Mouse (Mus musculus) liver, adult 2 months (tissue): ENCODE measurements around the gene Rnd2. TPM values are rescaled to one million over a fixed set of nuclear protein-coding genes. Genes with fewer than 3 reads are reported as not detected.
"Not testable (repeated sequence)": the region's sequence is repeated elsewhere in the genome, so short reads cannot be mapped to it uniquely, and the experiment has no call there.

Experiments
- DNase-seq: peaks from one replicate; pipeline ENCODE4 v3.0.0-alpha.2; 2011; ENCODE audit warnings: low read depth, low spot score; ENCODE audit errors: extremely low read depth
- H3K27ac ChIP-seq: fragments of 200-500 bp; replicated peaks from 2 replicates; pipeline ENCODE4 v1.5.1; 2012; ENCODE audit warnings: low read depth, mild to moderate bottlenecking, control low read depth, inconsistent platforms, low read length; ENCODE audit not compliant: insufficient read depth
- H3K27me3 ChIP-seq: fragments of 200-500 bp; 2 replicates; pipeline ENCODE4 v1.6.1; 2012; ENCODE audit warnings: mild to moderate bottlenecking, moderate library complexity, low read length, inconsistent platforms; ENCODE audit not compliant: control insufficient read depth, insufficient read depth
- H3K36me3 ChIP-seq: fragments of 200-500 bp; 2 replicates; pipeline ENCODE4 v1.6.1; 2012; ENCODE audit warnings: low read length, inconsistent platforms; ENCODE audit not compliant: control insufficient read depth, insufficient read depth
- H3K4me1 ChIP-seq: fragments of 200-500 bp; 2 replicates; pipeline ENCODE4 v1.6.1; 2011; ENCODE audit warnings: low read length; ENCODE audit not compliant: control insufficient read depth, insufficient read depth
- H3K4me3 ChIP-seq: fragments of 200-500 bp; 2 replicates; pipeline ENCODE4 v1.5.1; 2011; ENCODE audit warnings: low read depth, mild to moderate bottlenecking, control low read depth, low read length, moderate library complexity; ENCODE audit not compliant: insufficient read depth
- H3K79me2 ChIP-seq: fragments of 200-500 bp; 2 replicates; pipeline ENCODE4 v1.6.1; 2012; ENCODE audit warnings: inconsistent platforms, mild to moderate bottlenecking, low read length, moderate library complexity; ENCODE audit not compliant: control insufficient read depth, insufficient read depth
- H3K9ac ChIP-seq: fragments of 200-500 bp; 2 replicates; pipeline ENCODE4 v1.6.1; 2012; ENCODE audit warnings: low read depth, mild to moderate bottlenecking, control low read depth, inconsistent platforms, low read length
- CTCF ChIP-seq: fragments of 200-500 bp; IDR thresholded peaks from 2 replicates; pipeline ENCODE4 v1.5.1; 2011; ENCODE audit warnings: low read depth, low read length, control low read depth
- POLR2A ChIP-seq: fragments of 200-500 bp; IDR thresholded peaks from 2 replicates; pipeline ENCODE4 v1.6.1; 2011; ENCODE audit warnings: low read length, control low read depth; ENCODE audit not compliant: insufficient read depth; ENCODE audit errors: extremely low read depth
- WGBS: fragments of 180-500 bp; shearing (Covaris S2); methylation state at CpG from one replicate; pipeline ENCODE4 v1.1.7; 2018; 5-methylcytosine and 5-hydroxymethylcytosine counted together
- polyA plus RNA-seq: library from polyadenylated mRNA; depleted of rRNA; stranded (reverse); fragments of >200 nt; gene quantifications from 2 replicates; pipeline ENCODE4 v1.2.3, GENCODE M21; 2012
- total RNA-seq: library from RNA; depleted of rRNA; stranded (reverse); fragments of >200 nt; gene quantifications from 2 replicates; pipeline ENCODE4 v1.2.3, GENCODE M21; 2014

The Rnd2 gene
- total and polyA plus RNA-seq, 2 experiments = 8.0 to 18.9 TPM

GRCm38 (mm10) chr11:101448899-101449298 lies 15.9 kb upstream of the Rnd2 start:
- Histone ChIP-seq H3K4me3 (peak overlapping the region; percentile 61), H3K79me2 (peaks cover 13% of the 10 kb centered on the region; the same call in 1 of the 2 replicates), H3K4me1 (peaks cover 26% of the 10 kb centered on the region), H3K36me3 (peaks cover 13% of the 10 kb centered on the region), H3K9ac (peak overlapping the region; percentile 76), H3K27ac (peak overlapping the region; percentile 77), H3K27me3 (no peaks in the 10 kb centered on the region)
- WGBS = 34% methylated on average over 4 of the region's 4 CpGs
- TF ChIP-seq POLR2A (no peak), CTCF (no peak)
- no peak for DNase-seq

DNA sequence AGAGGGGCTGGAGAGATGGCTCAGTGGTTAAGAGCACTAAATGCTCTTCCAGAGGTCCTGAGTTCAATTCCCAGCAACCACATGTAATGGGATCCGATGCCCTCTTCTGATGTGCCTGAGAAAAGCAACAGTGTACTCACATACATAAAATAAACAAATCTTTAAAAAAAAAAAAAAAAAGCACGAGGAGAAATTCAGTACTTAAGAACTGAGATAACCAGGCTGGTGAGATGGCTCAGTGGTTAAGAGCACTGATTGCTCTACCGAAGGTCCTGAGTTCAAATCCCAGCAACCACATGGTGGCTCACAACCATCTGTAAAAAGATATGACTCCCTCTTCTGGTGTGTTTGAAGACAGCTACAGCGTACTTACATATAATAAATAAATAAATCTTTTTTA lies 15.2 kb upstream of the Rnd2 start:
- H3K9ac ChIP-seq = not testable (repeated sequence)

DNA sequence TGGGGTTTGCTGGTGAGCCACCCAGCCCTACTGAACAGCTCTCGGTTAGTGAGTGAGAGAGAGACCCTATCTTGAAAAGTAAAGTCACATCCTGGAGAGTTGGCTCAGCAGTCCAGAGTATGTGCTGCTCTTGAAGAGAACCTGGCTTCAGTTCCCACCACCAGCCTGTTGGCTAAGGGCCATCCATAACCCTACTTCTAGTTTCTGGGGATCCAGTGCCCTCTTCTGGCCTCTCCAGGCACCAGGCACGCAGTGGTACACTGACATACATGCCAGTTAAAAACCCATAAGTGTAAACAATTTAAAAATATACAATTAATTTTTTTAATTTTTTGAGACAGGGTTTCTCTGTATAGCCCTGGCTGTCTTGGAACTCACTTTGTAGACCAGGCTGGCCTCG lies 14.4 kb upstream of the Rnd2 start:
- Histone ChIP-seq H3K27ac (no peak overlapping the region), H3K4me1 (peaks cover 29% of the 10 kb centered on the region), H3K27me3 (no peaks in the 10 kb centered on the region), H3K79me2 (peaks cover 14% of the 10 kb centered on the region; the same call in 1 of the 2 replicates), H3K9ac (no peak overlapping the region), H3K4me3 (no peak overlapping the region), H3K36me3 (peaks cover 1% of the 10 kb centered on the region)
- TF ChIP-seq POLR2A = no peak
- TF ChIP-seq CTCF = peak; percentile 48
- DNase-seq = peak; percentile 32
- WGBS = 79% methylated on average over 3 of the region's 3 CpGs

More for the DNA sequence above, 15.2 kb upstream of the Rnd2 start:
- WGBS = 71% methylated on average over 4 of the region's 4 CpGs
- not testable (repeated sequence) for H3K27ac ChIP-seq, H3K36me3 ChIP-seq, H3K27me3 ChIP-seq, H3K4me3 ChIP-seq, DNase-seq
- H3K4me1 ChIP-seq = peaks cover 24% of the 10 kb centered on the region
- peaks cover 14% of the 10 kb centered on the region; the same call in 1 of the 2 replicates for H3K79me2 ChIP-seq

- Histone ChIP-seq H3K27me3 (no peaks in the 10 kb centered on the region), H3K27ac (peak overlapping the region; percentile 63), H3K4me3 (no peak overlapping the region), H3K36me3 (peaks cover under 1% of the 10 kb centered on the region), H3K79me2 (peaks cover 14% of the 10 kb centered on the region; the same call in 1 of the 2 replicates), H3K9ac (no peak overlapping the region), H3K4me1 (peaks cover 31% of the 10 kb centered on the region)
- WGBS = 72% methylated on average over 10 of the region's 10 CpGs
- peak; percentile 28 for DNase-seq
- TF ChIP-seq POLR2A = no peak
- TF ChIP-seq CTCF = no peak
These were observed 13.3 kb upstream of the Rnd2 start for GRCm38 (mm10) chr11:101451536-101451935.

DNA sequence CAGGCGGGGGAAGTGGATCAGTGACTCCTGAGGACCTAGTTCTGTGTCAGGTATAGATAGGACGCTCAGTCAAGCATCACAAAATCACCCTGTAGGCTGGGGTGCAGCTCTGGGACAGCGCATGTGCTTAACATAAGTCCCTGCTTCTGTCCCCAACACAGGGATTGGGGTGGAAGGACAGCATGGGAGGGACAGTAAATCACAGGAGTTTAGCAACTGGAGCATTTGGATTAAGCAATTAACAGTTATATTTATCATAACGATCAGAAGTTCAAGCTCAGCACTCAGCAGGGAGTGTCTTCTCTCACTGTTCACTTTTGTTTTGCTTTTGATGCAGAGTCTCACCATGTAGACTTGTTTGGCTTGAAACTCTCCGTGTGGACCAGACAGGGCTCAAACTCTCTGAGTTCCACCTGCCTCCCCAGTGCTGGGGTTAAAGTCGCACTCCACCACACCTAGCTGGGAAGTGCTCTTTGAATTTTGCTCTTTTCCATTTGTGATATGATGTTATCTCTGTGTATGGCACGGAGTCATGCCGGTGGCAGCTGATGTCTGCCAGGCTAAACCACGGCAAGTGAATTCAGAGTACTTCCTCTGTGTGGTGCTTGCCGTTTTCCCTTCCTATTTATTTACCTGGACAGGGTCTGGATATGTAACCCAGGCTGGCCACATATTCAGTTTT lies 12.6 kb upstream of the Rnd2 start:
- Histone ChIP-seq H3K27me3 (no peaks in the 10 kb centered on the region), H3K36me3 (peaks cover 8% of the 10 kb centered on the region), H3K9ac (no peak overlapping the region), H3K79me2 (peaks cover 14% of the 10 kb centered on the region; the same call in 1 of the 2 replicates), H3K4me1 (peaks cover 31% of the 10 kb centered on the region), H3K27ac (peak overlapping the region; percentile 63), H3K4me3 (no peak overlapping the region)
- 35% methylated on average over 10 of the region's 10 CpGs for WGBS
- DNase-seq = peak; percentile 81
- TF ChIP-seq POLR2A (no peak), CTCF (no peak)

- WGBS = 71% methylated on average over 6 of the region's 6 CpGs
- H3K9ac ChIP-seq = no peak overlapping the region
- DNase-seq = no peak
- H3K36me3 ChIP-seq = peaks cover 18% of the 10 kb centered on the region
- H3K79me2 ChIP-seq = peaks cover 11% of the 10 kb centered on the region; the same call in 1 of the 2 replicates
- no peaks in the 10 kb centered on the region for H3K27me3 ChIP-seq
- no peak for TF ChIP-seq POLR2A
- H3K27ac ChIP-seq = no peak overlapping the region
- H3K4me1 ChIP-seq = peaks cover 28% of the 10 kb centered on the region
- no peak overlapping the region for H3K4me3 ChIP-seq
These were observed 10.1 kb upstream of the Rnd2 start for GRCm38 (mm10) chr11:101454702-101455101.
